Mouse (Mus musculus): ENCODE measurements around the gene Zmynd10.

Zmynd10 gene

DNA sequence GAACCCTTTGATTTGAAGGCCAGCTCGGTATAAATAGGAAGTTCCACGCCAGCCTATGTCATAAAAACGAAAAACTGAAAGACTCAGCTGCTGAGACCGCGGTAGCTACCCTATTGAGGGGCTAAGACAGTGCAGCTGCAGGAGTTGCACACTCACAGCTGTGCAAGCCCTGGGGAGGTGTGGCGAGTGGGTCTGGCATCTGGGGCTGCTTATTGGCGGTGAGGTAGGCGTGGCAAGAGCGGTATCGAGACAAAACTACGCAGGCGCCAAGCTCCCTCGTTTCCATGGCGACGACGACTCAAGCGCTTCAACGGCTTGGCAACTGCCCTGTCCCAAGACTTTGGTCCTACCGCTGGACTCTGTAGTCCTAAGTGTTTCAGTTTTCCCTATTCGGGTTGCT lies at the start of gene Zmynd10:
Gene Zmynd10 (plus strand): TSS at position 273 of the 400 bp plus-strand sequence.
- DNase-seq: peak; percentile 89

DNA sequence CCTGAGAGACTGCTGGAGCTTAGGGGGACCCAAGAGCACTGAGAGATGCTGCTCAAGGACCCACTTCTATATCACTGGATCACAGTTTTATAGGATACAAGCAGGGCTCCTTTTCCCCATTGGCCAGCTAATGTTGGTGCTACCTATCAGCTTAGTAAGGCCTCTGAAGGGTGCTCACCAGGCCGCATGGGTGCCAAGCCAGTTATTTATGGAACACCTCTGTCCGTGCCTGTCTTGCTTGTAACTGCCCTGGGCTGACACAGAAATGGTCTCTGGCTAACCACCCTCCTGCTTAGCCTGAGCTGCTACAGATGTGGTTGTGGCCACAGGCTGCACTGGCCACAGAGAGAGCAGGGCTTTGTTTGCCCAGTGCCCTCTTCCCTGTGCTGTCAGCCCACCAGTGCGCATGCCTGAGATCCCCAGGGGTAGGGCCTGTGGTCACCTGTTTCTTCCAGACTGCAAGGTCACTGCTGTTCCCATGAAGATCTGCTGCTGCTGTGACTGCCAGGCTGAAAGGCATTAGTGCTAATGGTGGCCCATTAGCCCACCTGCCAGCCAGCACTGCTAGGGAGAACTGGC lies 46.3 kb upstream of the Zmynd10 start:
- DNase-seq: no peak

DNA sequence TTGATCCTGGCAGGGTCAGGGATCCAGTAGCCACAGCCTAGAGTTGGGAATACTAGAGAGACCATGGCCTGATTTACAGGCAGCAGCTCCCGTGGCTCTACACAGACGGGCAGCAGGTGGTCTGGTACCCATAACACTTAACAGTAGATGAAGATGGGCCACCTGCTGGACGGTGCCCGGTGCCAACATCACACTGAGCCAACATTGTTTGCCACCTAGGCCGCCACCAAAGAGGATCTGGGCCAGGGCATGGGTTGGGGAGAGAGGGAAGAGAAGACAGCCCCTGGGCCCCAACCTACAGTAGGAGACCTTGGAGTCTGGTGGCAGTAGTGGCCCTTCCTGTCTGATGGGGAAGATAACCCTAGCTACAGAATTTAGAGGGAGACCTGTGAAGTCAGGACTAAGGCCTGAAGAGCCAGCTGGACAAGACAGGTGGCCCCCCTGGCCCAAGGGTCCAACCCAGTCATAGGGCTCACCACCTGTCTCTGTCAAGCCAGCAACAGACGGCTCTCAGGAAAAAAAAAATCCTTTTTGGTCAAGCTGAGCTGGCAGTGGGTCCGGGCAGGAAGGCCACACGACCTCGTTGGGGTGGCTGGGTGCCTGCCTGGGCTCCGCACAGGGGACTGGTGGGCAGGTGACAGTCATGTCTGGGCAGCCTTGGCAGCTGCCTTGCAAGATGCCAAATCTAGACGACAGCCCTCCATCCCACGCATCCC lies 44.8 kb upstream of the Zmynd10 start:
- DNase-seq: no peak

DNA sequence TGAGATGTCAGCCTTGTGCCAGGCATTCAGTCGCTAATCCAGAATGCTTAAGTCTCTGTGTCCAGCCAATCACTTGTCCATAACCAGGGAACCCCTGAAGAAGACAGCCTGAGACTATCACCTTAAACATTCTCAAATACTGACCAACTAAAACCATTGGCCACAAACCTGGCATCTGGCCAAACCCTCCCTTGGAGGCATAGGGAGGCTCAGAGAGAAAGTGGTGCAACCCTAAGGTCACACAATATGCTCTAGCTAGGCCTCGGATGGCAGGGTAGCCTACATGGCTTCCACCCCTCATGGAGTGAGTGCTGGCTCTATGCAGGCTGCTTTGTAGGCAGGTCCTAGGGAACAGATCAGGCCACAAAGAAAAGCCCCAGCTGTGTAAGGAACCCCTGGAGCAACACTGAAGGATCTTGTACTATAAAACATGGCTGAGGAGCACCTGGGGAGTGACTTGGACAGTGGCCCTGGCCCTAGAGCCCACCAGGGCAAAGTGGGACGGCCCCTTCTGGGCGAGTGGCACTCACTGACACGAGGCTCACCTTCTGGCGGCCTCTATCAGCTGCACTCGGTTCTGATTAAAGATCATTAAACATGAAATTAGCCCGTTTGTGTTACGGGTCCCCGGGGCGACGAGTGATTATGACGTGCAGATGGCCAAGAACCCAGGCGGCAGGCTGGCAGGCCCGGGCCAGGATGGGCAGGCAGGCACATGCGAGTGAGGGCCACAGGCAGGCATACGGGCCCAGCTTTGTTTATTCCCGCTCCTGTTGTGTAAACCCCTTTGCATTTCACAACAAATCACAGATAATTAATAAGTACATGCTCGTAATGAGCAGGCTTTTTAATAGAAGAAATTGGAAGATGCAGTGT lies 42.2 kb upstream of the Zmynd10 start:
- no peak for DNase-seq

DNA sequence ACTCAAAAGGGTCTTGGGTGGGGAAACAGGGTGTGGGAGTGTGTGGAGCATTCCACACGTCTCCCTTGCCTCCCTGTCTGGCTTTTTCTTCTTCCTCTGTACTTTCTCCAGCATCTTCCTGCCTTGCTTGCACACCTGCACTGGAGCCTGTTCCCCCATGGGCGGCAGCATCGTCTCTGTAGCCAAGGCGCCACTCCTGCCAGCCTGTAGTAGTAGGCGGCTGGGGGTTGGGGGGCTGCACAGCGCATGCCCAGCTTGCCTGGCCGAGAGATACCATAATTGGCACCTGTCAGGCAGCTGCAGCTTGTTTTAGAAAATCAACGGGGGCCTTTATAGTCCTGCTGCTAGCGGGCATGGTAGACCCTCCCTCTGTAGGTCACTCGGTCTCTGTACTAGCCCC lies 38.8 kb upstream of the Zmynd10 start:
- peak; percentile 71 for DNase-seq

DNA sequence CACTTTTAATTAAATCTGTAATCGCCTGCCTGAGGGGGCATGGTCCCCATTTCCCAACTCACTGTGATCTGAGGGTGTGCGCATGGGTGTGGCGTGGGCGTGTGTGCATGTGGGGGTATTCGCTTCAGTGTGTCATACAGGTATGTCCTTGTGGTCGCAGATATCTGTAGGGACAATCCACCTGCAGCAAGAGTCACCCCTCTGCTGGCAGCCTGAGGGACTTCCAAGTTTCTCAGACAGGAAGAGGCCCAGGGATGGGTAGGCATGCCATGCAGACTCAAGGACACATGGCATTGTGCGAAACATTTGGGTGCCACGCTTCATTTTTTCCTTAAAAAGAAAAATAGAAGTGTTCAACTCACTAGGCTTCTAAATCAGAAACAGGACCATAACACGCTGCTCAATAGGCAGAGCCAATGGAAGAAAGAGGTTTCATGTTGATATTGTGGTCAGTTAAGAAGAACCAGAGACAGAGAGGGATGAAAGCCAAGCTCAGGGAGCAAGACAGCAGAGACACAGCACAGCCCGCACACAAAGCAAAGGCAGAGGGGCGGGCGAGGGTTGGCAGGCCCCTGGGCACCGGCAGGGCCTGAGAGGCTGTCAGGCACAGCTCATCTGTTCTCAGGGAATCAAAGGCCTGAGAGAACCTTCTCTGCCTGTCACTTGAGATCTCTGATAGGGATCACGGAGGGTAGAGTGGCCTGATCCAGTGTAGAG lies 36.6 kb upstream of the Zmynd10 start:
- no peak for DNase-seq

DNA sequence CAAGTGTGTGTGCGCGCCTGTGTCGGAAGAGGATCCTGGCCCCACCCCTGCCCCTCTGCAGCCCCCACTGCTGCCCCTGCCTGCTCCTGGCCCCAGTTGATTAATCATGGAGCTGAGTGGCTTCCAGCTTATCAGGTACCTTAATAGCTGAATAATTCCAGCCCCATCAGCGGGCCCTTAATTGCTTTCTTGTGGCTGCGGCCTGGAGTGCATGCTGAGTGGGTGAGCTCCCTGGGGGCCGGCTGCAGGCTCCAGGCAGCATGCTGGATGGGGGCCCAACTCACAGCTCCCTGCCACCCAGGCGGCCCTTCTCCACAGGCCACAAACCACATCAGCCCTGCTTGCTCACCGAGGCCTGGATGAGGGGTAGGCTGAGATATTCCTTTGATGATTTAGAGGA lies 35.7 kb upstream of the Zmynd10 start:
- no peak for DNase-seq

DNA sequence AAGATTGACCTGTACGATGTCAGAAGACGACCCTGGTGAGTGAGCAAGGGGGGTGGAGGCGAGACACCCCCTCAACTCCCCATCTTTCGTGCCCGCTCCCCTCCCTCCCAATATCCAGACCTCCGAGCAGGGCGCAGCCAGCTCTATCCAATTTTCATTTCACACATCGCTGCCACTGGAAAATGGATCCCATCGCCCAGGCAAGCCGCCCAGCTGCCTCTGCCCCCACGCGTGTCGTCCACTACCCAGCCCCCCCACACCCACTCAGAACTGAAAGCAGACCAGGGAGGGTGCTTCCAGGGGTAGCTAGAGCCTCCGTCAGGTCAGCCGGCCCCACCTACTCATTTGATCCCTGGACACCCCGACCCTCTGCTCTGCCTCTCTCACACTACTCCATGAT lies 34.8 kb upstream of the Zmynd10 start:
- no peak for DNase-seq

DNA sequence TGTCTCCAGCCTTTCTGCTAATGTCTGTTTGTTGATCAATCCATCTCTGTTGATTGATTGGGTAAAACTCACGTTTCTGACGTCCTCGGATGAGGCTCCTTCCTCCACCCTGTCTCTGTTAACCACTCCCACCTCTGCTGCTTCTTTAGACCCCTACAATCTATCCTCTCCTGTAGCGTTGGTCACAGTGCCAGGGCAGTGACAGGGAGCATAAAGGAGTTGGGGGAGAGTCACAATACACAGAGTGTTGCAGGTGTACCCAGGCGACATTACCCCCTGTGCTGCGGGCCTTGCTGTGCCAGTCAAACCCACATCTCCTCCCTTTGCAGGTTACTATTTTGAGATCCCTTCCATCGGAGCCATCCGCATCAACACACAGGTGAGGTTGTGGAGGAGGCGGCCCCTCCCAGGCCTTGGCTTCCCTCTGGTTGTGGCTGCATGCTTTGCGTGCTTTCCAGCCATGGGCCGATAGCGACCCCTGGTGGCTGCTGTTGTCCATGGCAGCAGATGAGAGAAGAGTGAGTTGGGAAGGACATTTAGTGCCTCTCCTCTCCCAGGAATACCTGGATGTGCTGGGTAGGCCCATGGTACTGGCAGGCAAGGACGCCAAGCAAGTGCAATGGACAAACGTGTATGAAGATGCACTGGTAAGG lies 32.7 kb upstream of the Zmynd10 start:
- DNase-seq: peak; percentile 90

DNA sequence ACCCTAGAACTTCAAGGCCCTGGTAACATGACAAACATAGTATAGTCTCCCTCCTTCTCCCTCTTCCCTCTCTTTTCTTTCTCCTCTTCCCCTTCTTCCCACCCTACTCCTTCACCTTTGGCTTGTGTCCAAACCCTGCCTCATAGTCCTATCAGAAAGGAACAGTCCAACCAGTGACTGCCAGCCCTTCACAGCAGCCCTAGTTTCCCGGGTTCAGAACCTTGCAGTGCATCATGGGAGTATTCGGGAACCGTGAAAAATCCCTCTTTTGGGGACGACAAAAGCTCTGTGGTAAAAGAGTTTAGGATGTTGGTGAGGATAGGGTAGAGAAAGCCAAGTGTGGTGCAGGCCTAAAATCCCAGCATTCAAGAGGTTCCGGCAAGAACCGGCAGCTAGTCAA lies 26.8 kb upstream of the Zmynd10 start:
- no peak for DNase-seq

DNA sequence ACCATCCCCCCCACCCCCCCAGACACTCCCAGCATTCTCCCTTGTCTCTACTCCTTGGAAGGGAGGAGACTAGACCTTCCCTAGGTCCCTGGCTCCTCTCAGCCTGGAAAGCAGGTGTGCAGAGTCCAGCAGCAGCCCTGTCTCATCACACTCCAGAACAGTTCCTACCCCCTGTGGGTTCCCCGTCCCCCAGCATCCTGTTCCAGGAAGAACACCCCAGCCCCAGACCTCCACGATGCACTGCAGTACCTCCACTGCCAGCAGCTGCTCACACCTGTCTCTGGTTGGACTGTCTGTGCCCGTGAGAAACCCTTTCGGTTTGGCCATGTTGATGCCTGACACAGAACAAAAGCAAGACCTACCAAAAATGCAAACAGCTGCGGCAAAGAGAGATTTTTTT lies 25.9 kb upstream of the Zmynd10 start:
- no peak for DNase-seq

DNA sequence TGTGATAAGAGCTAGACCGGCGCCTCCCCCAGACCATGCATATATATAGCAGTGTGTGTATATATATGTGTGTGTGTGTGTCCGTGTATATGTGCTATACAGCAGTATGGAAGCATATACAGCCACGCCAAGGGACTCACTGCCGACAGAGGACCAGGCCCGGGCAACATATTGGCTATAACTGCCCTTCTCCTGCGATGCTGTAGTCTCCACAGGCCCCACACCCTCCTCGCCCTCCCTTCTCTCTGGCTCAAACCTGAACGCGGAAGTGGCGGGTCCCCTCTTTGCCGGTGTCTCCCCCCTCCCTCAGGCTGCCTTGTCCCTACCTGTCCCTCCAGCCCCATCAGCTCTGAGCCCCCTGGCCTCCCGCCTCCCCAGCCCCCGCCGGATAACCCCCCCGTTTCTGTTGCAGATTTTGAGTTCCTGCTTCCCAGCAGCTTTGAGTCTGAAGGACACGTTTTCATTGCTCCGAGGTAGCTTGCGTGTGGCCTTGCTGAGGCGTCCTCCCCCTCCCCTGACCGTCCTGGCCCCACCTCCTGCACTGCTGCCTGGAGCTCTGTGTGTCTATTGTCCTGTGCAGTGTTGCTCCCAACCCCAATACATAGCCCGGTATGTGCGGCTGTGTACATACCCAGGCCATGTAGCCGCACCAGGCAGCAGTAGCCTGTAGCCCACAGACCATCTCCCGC lies 25.2 kb upstream of the Zmynd10 start:
- DNase-seq: no peak

DNA sequence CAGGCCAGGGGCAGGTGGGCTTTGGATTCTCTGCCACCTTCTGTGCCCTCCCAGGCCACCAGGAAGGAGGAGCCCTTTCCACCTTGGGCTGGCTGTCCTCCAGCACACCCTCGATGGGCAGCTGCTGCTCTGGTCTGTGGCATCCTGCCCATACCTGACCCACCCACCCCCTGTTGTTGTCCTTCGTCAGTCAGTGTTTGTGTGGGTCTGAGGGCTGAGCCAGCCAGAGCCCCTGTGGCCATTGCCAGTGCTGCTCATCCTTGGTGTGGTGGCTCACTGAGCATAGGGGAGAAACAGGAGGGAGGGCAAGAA lies 24.7 kb upstream of the Zmynd10 start:
- DNase-seq: no peak

DNA sequence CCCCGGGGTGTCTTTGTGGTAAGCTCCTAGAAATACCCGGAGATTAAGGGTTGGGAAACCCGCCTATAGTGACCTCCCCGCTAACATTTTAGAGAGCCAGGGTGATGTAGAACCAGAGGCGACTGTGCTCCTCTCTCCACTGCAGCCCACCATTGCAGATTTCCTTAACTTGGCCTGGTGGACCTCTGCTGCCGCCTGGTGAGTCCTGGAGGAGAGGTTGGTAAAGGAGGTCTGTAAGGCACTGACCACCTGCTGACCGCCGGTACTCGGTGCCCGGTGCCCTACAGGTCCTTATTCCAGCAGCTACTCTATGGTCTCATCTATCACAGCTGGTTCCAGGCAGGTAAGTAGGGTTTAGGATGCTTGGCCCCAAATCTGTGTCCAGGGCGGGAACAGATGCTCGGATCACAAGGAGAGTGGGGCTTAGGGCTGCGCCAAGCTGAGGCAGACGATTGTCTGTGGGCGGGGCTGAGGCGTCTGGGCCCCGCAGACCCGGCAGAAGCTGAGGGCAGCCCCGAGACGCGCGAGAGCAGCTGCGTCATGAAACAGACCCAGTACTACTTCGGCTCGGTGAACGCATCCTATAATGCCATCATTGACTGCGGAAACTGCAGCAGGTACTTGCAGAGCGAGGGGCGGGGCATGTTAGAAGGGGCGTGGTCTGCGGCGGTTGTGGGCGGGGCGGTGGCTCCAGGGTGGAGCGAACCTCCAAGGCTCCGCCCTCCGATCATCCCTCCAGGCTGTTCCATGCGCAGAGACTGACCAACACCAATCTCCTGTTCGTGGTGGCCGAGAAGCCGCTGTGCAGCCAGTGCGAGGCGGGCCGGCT lies 20.7 kb upstream of the Zmynd10 start:
- DNase-seq: peak; percentile 75

DNA sequence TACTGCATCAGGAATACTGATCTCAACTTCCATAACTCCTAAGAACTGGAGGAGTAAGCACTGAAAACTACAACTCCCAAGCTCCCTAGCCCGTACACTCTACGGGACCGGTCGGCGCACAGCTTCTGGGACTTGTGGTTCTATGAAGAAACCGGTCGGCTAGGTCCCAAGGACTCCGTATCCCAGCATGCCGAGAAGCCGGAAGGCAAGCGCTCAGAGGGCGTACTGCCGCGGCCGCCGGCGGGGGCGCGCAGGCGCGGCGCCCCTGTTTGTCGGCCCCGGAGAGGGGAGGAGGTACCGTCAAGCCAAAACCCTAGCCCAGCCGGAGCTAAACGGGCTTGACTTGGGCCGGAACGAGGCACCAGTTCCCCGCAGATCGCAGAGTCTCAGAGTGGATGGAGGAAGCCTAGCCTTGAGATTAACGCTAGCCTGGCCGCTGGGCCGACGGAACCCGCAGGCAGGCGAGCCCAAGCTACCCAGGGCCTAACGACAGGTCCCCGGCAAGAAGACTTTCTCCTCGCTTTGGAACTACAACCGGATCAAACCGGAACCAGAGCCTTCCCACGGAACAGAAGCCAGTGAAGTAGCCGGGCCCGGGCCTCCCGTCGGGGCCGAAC lies 13.2 kb upstream of the Zmynd10 start, which contains the start of gene Tmem115:
Gene Tmem115 (plus strand): TSS at position 155 of the 617 bp plus-strand sequence.
- peak; percentile 88 for DNase-seq

DNA sequence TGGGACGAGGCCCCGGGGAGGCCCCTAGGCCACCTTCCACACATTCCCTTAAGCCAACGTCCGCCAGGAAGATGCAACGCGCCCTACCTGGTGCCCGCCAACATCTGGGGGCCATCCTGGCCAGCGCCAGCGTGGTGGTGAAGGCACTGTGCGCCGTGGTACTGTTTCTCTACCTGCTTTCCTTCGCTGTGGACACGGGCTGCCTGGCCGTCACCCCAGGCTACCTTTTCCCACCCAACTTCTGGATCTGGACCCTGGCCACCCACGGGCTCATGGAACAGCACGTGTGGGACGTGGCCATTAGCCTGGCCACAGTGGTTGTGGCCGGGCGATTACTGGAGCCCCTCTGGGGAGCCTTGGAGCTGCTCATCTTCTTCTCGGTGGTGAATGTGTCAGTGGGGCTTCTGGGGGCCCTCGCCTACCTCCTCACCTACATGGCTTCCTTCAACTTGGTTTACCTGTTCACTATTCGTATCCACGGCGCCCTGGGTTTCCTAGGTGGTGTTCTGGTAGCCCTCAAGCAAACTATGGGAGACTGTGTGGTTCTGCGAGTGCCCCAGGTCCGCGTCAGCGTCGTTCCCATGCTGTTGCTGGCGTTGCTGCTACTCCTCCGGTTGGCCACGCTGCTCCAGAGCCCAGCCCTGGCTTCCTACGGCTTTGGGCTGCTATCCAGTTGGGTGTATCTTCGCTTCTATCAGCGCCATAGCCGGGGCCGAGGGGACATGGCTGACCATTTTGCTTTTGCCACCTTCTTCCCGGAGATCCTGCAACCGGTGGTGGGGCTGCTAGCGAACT lies 12.5 kb upstream of the Zmynd10 start:
- no peak for DNase-seq

DNA sequence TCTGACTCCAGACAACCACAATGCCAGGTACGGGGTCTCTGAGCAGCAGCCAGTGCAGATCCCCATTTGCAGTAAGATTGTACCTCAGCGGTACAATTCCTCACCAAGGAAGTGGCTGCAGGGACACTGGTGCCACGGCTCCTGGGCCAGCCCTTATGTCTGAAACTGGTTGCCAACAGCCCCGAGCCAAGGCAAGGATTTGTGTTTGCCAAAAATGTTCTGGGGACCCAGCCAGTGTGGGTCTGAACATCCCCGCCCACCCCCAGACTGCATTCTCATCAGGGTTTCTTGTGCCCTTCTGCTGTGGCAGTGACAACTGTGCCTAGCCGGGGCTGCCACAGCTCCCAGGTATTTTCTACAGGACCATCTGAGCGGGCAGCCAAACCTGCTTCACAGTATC lies 8.9 kb upstream of the Zmynd10 start:
- DNase-seq: no peak

DNA sequence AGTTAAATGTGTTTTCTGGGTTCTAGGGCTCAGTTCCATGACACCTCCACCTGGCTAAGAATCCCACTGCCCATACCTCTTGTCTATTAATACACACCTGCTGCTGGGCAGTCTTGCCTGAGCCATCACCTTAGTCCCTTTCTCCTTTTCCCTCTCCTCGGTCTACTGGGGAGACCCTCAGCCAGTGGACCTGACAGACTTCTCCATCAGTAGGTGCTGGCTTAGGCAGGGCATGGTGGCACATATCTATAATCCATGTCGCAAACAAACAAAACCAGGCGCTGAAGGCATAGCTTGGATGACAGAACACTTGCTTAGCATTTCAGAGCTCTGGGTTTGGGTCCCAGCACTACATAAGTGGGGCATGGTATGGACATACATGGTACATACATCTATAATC lies 8.4 kb upstream of the Zmynd10 start:
- no peak for DNase-seq

DNA sequence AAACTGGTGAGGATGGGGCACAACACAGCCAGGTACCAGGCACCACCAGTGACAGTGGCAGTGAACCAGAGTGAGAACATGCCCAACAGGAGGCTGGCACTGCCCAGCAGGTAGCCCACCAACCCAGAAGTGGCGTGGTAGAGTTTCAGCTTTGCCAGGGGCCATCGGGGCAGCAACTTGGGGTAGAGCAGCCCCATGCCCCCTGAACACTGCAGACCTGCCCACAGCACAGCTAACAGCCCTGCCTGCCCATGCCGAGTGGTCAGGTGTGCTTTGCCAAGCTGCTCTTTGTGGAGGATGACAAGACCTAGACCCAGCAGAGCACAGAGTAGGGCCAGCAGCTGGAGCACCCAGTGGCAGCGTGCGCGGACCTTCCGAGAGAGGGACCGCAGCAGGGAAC lies 7.2 kb upstream of the Zmynd10 start:
- no peak for DNase-seq

DNA sequence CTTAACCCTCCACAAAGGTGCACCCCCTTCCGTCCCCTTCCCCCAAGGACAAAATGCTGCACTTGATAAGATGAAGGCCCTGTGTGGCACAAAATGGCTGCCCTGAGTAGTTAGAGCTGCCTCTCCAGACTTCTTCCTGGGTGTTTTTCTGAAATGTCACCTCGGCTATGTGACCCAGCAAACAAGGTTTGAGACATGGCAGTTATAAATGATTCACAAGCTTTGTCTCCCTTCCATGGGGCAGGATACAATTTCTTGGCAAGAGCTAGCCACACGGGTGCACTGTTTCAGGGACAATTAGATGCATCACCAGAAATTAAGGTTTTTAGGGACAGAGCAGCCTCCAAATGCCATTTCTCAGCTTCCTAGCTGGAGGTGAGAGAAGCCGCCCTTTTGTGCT lies 6.7 kb upstream of the Zmynd10 start:
- no peak for DNase-seq

Data from right cerebral cortex, postnatal 14 days (tissue).